ENCODE assay signal across 8 mouse cellular contexts in genomic region chr16:33251194-33252051, GRCm38 (mm10). TPM values are rescaled to one million over a fixed set of nuclear protein-coding genes. Genes with fewer than 3 reads are reported as not detected.
DNase-seq lines count a peak whose midpoint lies in the region; ATAC-seq and TF ChIP-seq lines count a peak whose summit lies in the region.

Snx4 (plus strand) TSS chr16:33251442.

- H3K4me1 ChIP-seq in cortical plate, adult 2 months (ENCODE audit: control insufficient read depth, insufficient read depth, low read length): peaks cover 2% of the 10 kb centered on the region; the same call in 1 of the 2 replicates

- H3K27ac ChIP-seq in cortical plate, adult 2 months (ENCODE audit: insufficient read depth, low read length): peak within 1 kb of the TSS; percentile 85

- H3K4me3 ChIP-seq in cortical plate, adult 2 months (ENCODE audit: insufficient read depth, low read length): peak within 1 kb of the TSS; percentile 71

- TF ChIP-seq POLR2A in cortical plate, adult 2 months (IDR thresholded peaks at IDR 0.05; ENCODE audit: extremely low read depth, insufficient read depth, low read length): peak; percentile 73

- DNase-seq in gastrocnemius, postnatal 10 days: peak; percentile 96
- peak; percentile 97 for DNase-seq in induced T-regulatory cell, adult 2 months (ENCODE audit: low read depth)
- DNase-seq in left cerebral cortex, adult 9 months (ENCODE audit: low spot score in 2 of 2): peak; percentile 71 to 91
- DNase-seq in right cerebral cortex, postnatal 14 days: peak; percentile 93
- peak; percentile 92 to 93 for DNase-seq in urinary bladder, postnatal 36 days (ENCODE audit: low spot score in 2 of 2)

- ATAC-seq in activated CD4-positive, CD25-positive, alpha-beta regulatory T cell, adult 4 months: peak; percentile 81
- peak; percentile 96 for ATAC-seq in megakaryocyte progenitor cell, adult 5-6 weeks (replicated peaks; ENCODE audit: poor library complexity)

- no peak for TF ChIP-seq CTCF in cortical plate, adult 2 months (IDR thresholded peaks at IDR 0.05; ENCODE audit: extremely low read depth, insufficient read depth, low read length)

RNA-seq across cellular contexts. Expression of gene Snx4, which starts in this region (rescaled TPM):
- 100 to 1,000 TPM; 109 to 115 TPM for polyA plus RNA-seq in activated CD4-positive, CD25-positive, alpha-beta regulatory T cell, adult 4 months (2017; shearing (Covaris generic))
- polyA plus RNA-seq in cortical plate, adult 2 months (2012; rRNA removed): 24.3 and 24.5 TPM in 2 replicates
- total RNA-seq in gastrocnemius, postnatal 10 days (2021): 10 to 100 TPM; 31.4 to 37.7 TPM
- 71.2 TPM in 2 replicates for total RNA-seq in megakaryocyte progenitor cell, adult 5-6 weeks (2015)
- total RNA-seq in megakaryocyte progenitor cell, adult 5-6 weeks (2017): 76.7 and 86.1 TPM in 2 replicates

Comparison
In these comparisons a context has a peak if more than half of its experiments do, and no peak if none do; other contexts are left out.
1. Peak in every context shown above with its lines: DNase-seq, ATAC-seq, H3K4me3 ChIP-seq and H3K27ac ChIP-seq.